Mouse (Mus musculus) 3T3-L1 (cell line): ENCODE data around the gene Rcl1.

ENCODE experiments used
- DNase-seq: peaks from one replicate; pipeline ENCODE4 v3.0.0-alpha.2; 2015; ENCODE audit warnings: low read depth, low spot score

Rcl1 gene

DNA sequence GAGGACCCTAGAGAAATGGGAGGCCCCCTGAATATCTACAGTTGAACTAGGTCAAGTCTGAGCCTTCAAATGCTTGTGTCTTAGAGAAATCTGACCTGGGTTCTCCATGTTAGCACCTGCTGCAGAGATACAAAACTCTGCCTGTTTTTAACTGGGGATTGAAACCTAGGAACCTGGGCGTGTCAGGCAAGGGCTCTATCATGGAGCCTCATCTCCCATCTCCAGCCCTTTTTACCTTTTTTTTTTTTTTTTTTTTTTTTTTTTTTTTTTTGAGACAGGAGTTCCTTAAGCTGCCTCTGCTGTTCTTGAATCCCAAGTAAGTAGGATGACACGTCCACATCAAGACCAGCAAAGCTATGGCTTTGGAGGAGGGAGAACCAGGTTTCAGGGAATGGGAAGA is 50.3 kb downstream of the Rcl1 start:
- DNase-seq = no peak

DNA sequence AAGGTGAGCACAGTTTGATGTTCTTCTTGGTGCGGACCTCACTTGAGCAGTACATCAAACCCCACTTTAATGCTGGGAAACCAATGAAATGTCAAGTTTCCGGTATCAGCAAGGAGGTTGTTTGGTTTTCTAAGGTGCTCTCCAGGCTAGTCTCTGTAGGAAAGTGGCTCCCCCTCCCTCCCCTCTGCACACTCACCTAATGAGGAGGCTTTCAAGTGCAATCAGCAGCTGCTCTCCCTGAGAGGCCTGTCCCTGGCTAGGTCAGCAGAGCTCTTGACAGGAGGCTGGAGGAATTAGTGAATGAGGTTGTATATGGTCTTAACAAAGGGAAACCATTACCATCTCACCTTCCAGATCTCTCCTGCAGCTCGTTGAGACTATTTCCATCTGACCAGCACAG is 54.4 kb downstream of the Rcl1 start:
- no peak for DNase-seq

DNA sequence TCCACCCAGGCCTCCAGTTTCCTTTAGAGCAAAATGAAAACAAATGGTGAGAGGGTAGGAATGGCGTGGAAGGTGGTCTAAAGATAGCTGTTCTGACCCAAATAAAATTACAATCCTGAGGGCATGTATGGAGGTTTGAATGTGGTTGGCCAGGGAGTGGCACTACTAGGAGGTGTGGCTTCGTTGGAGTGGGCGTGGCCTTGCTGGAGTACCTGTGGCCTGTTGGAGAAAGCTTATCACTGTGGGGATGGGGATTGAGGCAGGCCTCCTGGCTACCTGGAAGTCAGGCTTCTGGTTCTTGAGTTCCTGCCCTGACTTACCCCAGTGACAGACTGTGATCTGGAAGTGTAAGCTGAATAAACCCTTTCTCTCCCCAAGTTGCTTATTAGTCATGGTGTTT is 55.2 kb downstream of the Rcl1 start:
- DNase-seq = no peak

DNA sequence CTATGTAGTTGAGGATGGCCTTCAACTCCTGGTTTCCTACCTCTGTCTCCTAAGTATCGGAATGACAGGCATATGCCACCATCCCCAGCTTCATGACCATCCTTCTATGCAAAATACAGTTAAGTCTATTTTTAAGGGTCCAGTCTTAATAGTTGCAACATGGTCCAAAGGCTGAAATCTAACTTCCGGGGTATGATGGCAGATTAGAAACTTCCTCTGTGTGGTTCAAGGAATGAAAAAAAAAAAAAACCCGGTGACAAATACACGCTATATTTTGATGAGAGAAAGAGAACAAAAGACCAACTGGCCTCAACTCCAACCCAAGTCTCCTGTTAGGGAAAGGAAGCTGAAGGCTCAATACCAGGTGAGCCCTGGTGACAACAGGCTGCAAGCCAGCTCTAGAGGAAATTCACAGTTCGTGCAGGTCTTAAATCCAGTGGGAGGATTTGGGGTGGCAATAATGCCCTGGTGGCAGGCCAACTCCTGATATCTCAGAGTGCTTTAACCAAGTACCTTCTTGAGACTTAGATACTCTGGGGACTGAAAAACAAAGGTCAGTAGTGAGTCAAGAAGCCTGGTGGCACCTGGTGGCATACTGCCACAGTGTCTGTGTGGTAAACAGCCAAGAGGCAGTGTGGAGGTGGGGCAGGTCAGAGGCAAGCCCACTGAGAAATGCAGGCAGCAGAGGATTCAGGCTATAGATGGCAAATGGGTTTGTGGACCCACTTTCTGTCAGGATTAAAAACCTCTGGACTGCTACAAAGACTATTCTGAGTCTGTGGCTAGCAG is 56.7 kb downstream of the Rcl1 start:
- no peak for DNase-seq

DNA sequence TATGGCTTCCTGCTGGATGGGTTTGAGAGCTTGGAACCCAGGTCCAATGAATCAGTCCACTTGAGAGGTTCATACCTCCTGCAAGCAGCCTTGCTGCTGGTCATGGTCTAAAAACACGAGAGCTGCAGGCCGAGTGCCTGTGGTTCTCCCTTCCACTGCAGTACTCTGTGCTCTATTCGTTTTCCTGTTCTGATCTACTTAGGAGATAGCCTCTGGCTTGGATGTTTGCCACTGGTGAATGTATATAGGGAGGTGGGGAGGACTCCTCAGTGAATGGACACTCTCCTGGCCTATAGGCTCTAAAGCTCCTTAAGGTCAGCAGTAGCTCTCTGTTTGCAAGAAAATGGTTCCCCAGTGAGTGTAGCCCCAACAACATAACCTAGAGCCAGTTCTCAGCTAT is 57.3 kb downstream of the Rcl1 start:
- no peak for DNase-seq

DNA sequence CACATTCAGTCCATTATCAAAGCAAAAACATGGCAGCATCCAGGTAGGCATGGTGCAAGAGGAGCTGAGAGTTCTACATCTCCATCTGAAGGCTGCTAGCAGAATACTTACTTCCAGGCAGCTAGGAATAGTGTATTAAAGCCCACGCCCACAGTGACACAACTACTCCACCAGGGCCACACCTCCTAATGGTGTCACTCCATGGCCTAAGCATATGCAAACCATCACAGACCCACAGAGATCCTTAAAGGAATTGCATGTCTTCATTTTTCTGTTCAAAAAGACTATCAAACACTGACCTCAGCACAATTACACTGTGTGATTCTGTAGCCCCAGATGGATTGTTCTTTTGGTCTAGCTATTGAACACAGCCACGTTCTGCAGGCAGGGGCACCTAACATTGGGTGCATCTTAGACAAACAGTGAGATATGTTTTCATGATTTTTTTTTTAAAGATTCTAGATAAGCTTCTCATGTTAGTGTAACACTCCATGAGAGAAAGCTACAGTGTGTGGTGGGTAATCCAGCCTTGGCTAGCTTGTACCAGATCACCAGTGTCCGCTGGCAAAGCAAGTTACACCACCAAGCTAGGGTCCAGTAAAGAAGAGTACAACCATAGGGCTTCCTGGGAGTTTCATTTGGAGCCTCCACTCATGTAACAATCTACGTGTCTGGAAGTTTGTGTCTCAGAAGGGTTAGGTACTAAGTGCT is 62.8 kb downstream of the Rcl1 start:
- no peak for DNase-seq

DNA sequence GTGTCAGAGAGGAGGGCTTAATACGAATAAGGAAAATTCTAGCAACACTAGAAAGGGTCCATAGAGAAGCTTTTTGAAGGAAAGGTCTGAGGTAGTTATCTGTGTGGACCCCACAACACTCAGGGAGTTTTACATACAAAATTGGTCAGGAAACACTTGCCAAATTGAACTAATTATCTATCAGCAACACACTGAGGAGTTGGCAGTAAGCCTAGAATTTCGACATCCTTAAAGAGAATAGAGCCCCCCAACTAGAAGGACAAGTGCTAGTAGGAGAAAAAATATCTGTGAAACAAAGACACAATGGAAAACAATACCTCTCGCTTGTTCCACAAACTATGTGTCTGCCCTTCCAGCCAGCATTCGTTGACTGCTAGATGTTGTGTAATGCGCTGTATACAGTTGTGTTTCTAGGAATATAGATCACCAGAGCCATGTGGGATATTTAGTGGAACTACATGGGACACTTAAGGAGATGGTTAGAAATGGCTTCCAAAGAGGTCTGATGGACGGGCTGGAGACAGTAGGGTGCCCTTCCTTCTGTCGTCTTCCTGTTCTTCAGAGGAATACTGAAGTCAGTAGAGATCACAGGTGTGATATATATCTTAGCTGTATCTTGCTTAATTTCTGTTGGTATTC is 63.5 kb downstream of the Rcl1 start:
- no peak for DNase-seq

DNA sequence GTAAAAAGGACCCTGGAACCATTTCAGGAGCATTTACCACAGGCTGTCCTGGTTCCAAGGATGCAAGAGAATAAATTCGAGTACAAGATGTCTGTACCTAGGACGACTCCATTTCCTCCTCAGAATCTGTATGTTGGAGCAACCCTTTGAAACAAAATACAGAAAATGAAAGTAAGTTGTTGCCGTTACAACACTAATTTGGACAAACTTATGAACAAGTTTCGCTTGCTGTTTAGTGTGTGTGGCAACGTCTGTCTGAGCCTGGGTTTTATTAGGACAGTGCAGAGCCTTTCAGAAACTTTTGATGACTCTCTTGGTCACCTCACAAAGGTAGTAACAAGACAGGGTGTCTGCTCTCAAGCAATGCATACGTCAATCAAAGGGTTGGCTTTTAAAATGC is 66.8 kb downstream of the Rcl1 start:
- DNase-seq = no peak

DNA sequence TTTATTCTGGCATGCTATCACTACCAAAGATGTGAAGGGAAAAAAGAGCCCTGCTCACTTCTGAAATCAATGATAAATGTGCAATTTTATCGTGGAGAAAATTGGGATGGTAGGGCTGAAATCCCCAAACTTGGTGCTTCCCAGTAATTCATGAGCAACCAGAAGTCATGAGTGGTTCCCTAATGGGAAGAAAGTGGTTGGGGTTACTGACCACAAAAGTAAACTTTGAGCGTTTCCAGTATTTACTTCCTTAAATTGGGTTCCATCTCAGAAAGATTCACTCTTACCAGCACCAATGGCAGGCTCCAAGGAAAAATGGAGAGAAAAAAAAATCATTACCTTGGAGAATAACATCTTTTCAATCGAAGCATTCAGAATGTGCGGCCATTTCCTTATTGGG is 79.2 kb downstream of the Rcl1 start:
- DNase-seq = no peak

DNA sequence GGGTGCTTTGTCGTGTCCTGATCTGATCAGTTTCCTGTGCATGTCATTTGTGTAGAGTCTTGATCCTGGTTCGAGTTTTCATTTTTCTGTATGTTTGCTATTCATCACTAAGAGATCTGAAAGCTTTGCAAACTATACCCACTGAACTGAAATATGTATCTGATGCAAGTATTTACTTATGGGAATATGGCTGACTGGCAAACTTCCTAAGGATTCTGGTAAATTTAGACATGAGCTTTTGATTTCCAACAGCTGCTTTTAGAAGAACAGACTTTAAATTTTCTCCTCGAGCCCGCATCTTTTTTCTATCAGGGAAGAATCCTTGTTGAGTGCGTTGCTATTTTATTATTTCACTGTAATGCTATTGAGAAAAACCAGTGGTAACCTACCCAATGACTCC is 81.0 kb downstream of the Rcl1 start:
- DNase-seq = no peak

DNA sequence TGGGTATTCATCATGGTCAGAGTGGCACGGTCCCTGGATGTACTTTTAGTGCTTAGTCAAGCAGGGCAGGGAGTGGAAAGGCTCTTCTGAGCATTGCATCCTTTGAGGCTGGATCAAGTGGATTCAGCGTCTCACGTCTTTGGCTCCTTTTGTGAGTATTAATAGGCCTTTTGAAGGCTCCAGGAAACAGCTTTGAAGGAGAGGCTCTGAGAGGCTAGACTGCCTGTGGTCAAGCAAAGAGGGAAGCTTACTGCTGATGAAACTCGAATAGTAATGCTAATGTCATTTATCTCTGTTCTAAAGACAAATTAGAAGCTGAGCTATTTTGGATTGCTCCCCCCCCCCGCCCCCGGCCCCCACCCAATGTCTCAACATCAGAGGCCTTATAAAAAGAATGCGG is 83.9 kb downstream of the Rcl1 start:
- DNase-seq = peak; percentile 39

DNA sequence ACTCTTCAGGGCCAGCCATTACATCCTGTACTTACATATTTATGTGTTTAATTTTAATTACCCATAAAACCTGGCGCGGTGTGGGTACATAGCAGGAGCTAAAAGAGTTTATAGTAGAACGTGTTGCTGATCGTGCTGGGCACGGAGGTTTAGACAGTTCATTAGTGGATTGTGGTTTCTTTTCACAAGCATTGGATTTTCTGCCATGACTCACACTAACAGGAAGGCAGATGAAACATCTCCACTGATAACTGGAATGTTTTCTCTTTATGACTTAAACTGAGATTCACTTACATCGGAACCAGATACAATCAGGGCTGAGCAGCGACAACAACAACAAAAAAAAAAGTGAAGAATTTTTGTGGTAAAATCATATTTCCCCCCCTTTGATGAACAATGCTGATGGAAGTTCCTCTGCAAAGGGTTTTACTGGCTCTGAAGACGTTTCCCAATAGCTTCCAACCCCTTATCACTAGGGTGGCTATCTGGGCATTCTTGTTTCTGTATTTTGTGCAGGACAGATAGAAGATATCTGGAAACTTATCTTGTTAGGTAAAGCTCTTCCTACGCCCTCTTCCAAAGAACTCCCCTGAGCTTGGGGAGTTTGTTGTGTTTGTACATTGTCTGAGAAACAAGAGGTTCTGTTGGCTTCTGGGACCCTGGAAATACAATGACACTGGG is 84.5 kb downstream of the Rcl1 start:
- peak; percentile 76 for DNase-seq

DNA sequence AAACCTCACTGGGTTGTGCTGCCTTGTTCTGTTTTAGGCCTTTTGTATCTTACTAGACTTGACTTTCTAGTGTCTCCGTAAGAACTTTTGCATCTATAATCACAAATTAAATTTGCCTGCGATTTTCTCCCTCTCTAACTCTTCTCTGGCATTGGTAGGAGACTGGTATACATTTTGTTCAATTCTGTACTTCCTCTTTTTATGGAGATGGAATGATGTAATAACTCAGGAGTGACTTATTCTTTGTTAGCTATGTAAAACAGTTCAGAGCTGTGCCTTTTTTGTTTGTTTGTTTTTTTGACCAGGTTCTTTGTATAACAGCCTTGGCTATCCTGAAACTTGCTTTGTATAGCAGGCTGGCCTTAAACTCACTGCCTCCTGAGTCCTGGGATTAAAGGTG is 87.7 kb downstream of the Rcl1 start:
- no peak for DNase-seq
